Mouse (Mus musculus) heart, embryonic 14.5 days (tissue): Measurements from ENCODE around the gene Kctd7. TPM values are rescaled to one million over a fixed set of nuclear protein-coding genes. Genes with fewer than 3 reads are reported as not detected.

Source experiments
- ATAC-seq: fragments of 200-750 bp; cut with Nextera tagmentation; 2 replicates; pipeline ENCODE4 v1.8.0; 2017; ENCODE audit warnings: low read depth, moderate TSS enrichment; ENCODE audit not compliant: insufficient number of reproducible peaks, insufficient read depth, low FRiP score
- H3K27ac ChIP-seq, 2 experiments: fragments of 200-500 bp in 1 of 2; fragments of 300-500 bp in 1 of 2; sonication (generic) in 1 of 2; replicated peaks in 1 of 2; 2 replicates each; pipeline ENCODE4 v1.5.1; 2012 to 2014; ENCODE audit warnings: low read depth in 2 of 2, low read length in 2 of 2, control low read depth in 1 of 2, mild to moderate bottlenecking in 1 of 2, mixed read lengths in 1 of 2; ENCODE audit not compliant: control insufficient read depth in 1 of 2, insufficient read depth in 1 of 2
- H3K27me3 ChIP-seq: fragments of 300-500 bp; sonication (generic); 2 replicates; pipeline ENCODE4 v1.6.1; 2014; ENCODE audit warnings: mild to moderate bottlenecking, low read length, control low read depth; ENCODE audit not compliant: control insufficient read depth, insufficient read depth
- H3K36me3 ChIP-seq: fragments of 300-500 bp; sonication (generic); 2 replicates; pipeline ENCODE4 v1.6.1; 2014; ENCODE audit warnings: mild to moderate bottlenecking, control low read depth, low read length, mixed read lengths; ENCODE audit not compliant: control insufficient read depth, insufficient read depth
- H3K4me1 ChIP-seq, 2 experiments: fragments of 200-500 bp in 1 of 2; fragments of 300-500 bp in 1 of 2; sonication (generic) in 1 of 2; 2 replicates each; pipeline ENCODE4 v1.6.1; 2012 to 2014; ENCODE audit warnings: low read length in 2 of 2, control low read depth in 1 of 2, mixed read lengths in 1 of 2; ENCODE audit not compliant: control insufficient read depth in 2 of 2, insufficient read depth in 2 of 2
- H3K4me2 ChIP-seq: fragments of 300-500 bp; sonication (generic); 2 replicates; pipeline ENCODE4 v1.6.1; 2014; ENCODE audit warnings: mild to moderate bottlenecking, low read length
- H3K4me3 ChIP-seq, 2 experiments: fragments of 200-500 bp in 1 of 2; fragments of 300-500 bp in 1 of 2; sonication (generic) in 1 of 2; 2 replicates each; pipeline ENCODE4 v1.5.1; 2012 to 2014; ENCODE audit warnings: low read length in 2 of 2, mild to moderate bottlenecking in 2 of 2, control low read depth in 1 of 2, low read depth in 1 of 2, moderate library complexity in 1 of 2; ENCODE audit not compliant: control insufficient read depth in 1 of 2, insufficient read depth in 1 of 2
- H3K9ac ChIP-seq: fragments of 300-500 bp; sonication (generic); 2 replicates; pipeline ENCODE4 v1.6.1; 2014; ENCODE audit warnings: mild to moderate bottlenecking, low read length
- H3K9me3 ChIP-seq: fragments of 300-500 bp; sonication (generic); 2 replicates; pipeline ENCODE4 v1.6.1; 2016; ENCODE audit warnings: low read length, control low read depth; ENCODE audit not compliant: control insufficient read depth
- WGBS: fragments of 180-500 bp; shearing (Covaris S2); extraction: QIAGEN DNeasy Blood & Tissue Kit; methylation state at CpG from one replicate; pipeline ENCODE4 v1.1.7; 2014; 5-methylcytosine and 5-hydroxymethylcytosine counted together
- polyA plus RNA-seq: library from polyadenylated mRNA; unstranded; fragments of >200 nt; fragmentation: Nextera tagmentation; extraction: Ambion mirVana; gene quantifications from 2 replicates; pipeline ENCODE4 v1.2.1, GENCODE M21; 2014

Kctd7 gene
- polyA plus RNA-seq, 1 experiment from 2014 or later: 4.8 TPM

- Histone ChIP-seq H3K4me3 (no peak overlapping the region), H3K27me3 (no peaks in the 10 kb centered on the region), H3K9ac (no peak overlapping the region), H3K4me1 (peaks cover 2 to 4% of the 10 kb centered on the region in 2 experiments; a peak in 3 of 4 replicates), H3K27ac (no peak overlapping the region), H3K4me2 (no peak overlapping the region), H3K9me3 (no peaks in the 10 kb centered on the region), H3K36me3 (no peaks in the 10 kb centered on the region)
- 73% methylated on average over 5 of the region's 5 CpGs for WGBS
- ATAC-seq: no peak
These were observed 20.4 kb upstream of the Kctd7 start for GRCm38 (mm10) chr5:130124271-130124670.

- WGBS: 80% methylated on average over 11 of the region's 11 CpGs
- Histone ChIP-seq H3K4me1 (no peaks in the 10 kb centered on the region), H3K9me3 (no peaks in the 10 kb centered on the region), H3K27ac (no peak overlapping the region), H3K27me3 (no peaks in the 10 kb centered on the region), H3K4me2 (no peak overlapping the region), H3K9ac (no peak overlapping the region), H3K4me3 (no peak overlapping the region), H3K36me3 (no peaks in the 10 kb centered on the region)
- no peak for ATAC-seq
These were observed 15.8 kb upstream of the Kctd7 start for GRCm38 (mm10) chr5:130128686-130129523.

- WGBS: 83% methylated on average over 5 of the region's 5 CpGs
- no peaks in the 10 kb centered on the region for H3K9me3 ChIP-seq
- no peaks in the 10 kb centered on the region for H3K36me3 ChIP-seq
- no peak overlapping the region for H3K4me3 ChIP-seq
- H3K9ac ChIP-seq: no peak overlapping the region
- 0 out of 2 replicates have a peak, but pooled peaks cover 3% of the 10 kb centered on the region for H3K27me3 ChIP-seq
- H3K4me2 ChIP-seq: no peak overlapping the region
- no peaks in the 10 kb centered on the region for H3K4me1 ChIP-seq
- no peak overlapping the region for H3K27ac ChIP-seq
- no peak for ATAC-seq
These were observed 15.2 kb upstream of the Kctd7 start for GRCm38 (mm10) chr5:130129524-130129793.

GRCm38 (mm10) chr5:130136597-130136996, 8.1 kb upstream of the Kctd7 start:
- H3K4me1 ChIP-seq: no peaks in the 10 kb centered on the region
- H3K4me3 ChIP-seq: no peak overlapping the region
- ATAC-seq: no peak
- no peaks in the 10 kb centered on the region for H3K9me3 ChIP-seq
- H3K36me3 ChIP-seq: no peaks in the 10 kb centered on the region
- H3K27ac ChIP-seq: no peak overlapping the region
- no peak overlapping the region for H3K9ac ChIP-seq
- 88% methylated on average over 13 of the region's 13 CpGs for WGBS
- H3K4me2 ChIP-seq: no peak overlapping the region
- peaks cover 18% of the 10 kb centered on the region for H3K27me3 ChIP-seq

GRCm38 (mm10) chr5:130139393-130139792, 5.3 kb upstream of the Kctd7 start:
- H3K9me3 ChIP-seq: no peaks in the 10 kb centered on the region
- ATAC-seq: no peak
- H3K27me3 ChIP-seq: peaks cover 16% of the 10 kb centered on the region
- H3K9ac ChIP-seq: no peak overlapping the region
- peaks cover 0 to 3% of the 10 kb centered on the region in 2 experiments; a peak in 2 of 4 replicates for H3K4me1 ChIP-seq
- no peak overlapping the region for H3K4me3 ChIP-seq
- 20% methylated on average over 8 of the region's 8 CpGs for WGBS
- no peak overlapping the region for H3K4me2 ChIP-seq
- H3K36me3 ChIP-seq: no peaks in the 10 kb centered on the region
- H3K27ac ChIP-seq: no peak overlapping the region

GRCm38 (mm10) chr5:130141138-130141537, 3.5 kb upstream of the Kctd7 start:
- no peak overlapping the region for H3K4me3 ChIP-seq
- H3K27me3 ChIP-seq: peaks cover 12% of the 10 kb centered on the region
- H3K4me2 ChIP-seq: no peak overlapping the region
- H3K27ac ChIP-seq: no peak overlapping the region
- peaks cover 3 to 10% of the 10 kb centered on the region in 2 experiments; a peak in 3 of 4 replicates for H3K4me1 ChIP-seq
- WGBS: 77% methylated on average over 5 of the region's 5 CpGs
- H3K9me3 ChIP-seq: no peaks in the 10 kb centered on the region
- no peak overlapping the region for H3K9ac ChIP-seq
- no peaks in the 10 kb centered on the region for H3K36me3 ChIP-seq
- ATAC-seq: no peak

GRCm38 (mm10) chr5:130142041-130142440, 2.6 kb upstream of the Kctd7 start:
- ATAC-seq: no peak
- Histone ChIP-seq H3K4me1 (peaks cover 3 to 10% of the 10 kb centered on the region in 2 experiments; a peak in 3 of 4 replicates), H3K9ac (no peak overlapping the region), H3K36me3 (no peaks in the 10 kb centered on the region), H3K27me3 (peaks cover 12% of the 10 kb centered on the region), H3K27ac (no peak overlapping the region), H3K4me3 (no peak overlapping the region), H3K9me3 (no peaks in the 10 kb centered on the region), H3K4me2 (no peak overlapping the region)
- WGBS: 45% methylated on average over 4 of the region's 4 CpGs

GRCm38 (mm10) chr5:130143101-130143500, 1.6 kb upstream of the Kctd7 start:
- 73% methylated on average over 7 of the region's 7 CpGs for WGBS
- ATAC-seq: no peak
- Histone ChIP-seq H3K4me2 (no peak overlapping the region), H3K9me3 (no peaks in the 10 kb centered on the region), H3K4me1 (peaks cover 3 to 10% of the 10 kb centered on the region in 2 experiments; a peak in 3 of 4 replicates), H3K36me3 (peaks cover 5% of the 10 kb centered on the region), H3K27ac (no peak overlapping the region), H3K9ac (no peak overlapping the region), H3K4me3 (no peak overlapping the region), H3K27me3 (peaks cover 12% of the 10 kb centered on the region)
